Mouse (Mus musculus): ENCODE results near the gene Serpina3g.

Serpina3g gene

DNA sequence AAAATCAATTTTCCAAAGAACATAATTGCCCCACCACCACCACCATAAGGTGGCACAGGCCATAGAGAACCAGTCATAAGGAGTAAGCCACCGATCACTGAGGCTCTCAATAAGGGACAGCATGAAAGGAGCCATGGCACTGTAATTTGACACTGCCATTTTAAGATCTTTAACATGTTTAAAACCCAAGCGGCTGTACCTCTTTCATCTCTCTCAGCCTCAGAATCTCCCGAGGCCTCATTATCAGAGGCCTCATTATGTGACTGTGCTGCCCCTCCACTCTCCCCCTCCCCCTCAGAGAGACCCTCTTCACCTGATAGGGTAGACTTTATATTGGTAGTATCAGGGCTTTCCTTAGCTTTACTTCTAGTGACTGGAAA is 43.0 kb downstream of the Serpina3g start:
- DNase-seq (ENCODE audit: low read depth, low spot score): no peak

DNA sequence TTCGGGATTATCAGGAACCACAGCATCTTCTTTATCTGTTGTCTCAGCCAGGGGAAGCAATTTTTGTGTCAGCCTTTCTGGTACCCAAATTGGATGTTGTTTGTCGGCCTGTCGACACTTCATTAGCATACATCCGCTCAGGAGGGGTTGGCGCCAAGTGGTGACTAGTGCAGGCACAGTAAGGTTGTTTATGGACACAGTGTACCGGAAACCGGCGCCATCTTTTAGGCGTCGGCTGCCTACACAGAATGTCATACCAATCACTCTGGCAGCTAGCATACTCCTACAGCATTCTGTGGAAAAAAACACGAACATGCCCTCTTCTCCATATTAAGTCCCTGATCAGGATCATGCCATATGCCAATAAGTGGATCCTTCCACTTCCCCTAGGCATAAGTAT is 47.3 kb downstream of the Serpina3g start:
- no peak for DNase-seq (ENCODE audit: low read depth, low spot score)

DNA sequence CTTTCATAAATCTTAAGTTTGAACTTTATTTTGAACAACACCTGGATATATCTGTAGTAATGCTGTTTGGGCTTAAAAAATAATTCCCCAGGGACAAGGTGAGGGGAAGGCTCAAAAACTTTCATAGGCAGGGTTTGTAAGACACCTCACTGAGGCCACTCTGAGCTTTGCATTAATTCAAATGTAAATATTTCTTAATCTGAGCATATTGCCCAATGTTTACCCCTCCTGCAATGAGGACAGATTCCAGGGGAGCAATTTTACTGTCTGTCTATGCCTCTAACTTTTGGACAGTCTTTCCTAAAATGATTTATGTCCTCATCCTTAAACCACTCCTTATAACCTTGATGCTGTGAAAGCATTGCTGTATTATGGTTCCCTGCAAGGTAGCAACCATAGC is 52.3 kb downstream of the Serpina3g start:
- no peak for DNase-seq (ENCODE audit: low read depth, low spot score)

DNA sequence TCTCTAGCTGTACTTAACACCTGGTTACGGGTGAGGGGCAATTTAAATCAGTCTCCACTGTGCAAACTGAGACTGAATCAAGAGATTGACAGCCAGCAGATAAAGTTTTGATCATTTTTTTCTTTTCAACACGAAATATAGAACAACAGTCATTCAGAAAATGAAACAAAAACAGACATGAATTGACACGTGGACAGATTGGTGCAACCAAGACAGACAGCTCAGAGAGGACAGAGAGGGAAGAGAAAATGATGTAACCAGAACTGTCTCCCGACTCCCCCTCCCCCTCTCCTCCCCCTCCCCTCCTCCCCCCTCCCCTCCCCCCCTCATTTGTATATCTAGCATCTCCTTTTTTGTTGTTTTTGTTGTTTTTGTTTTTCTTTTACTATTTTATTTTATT is 53.8 kb downstream of the Serpina3g start:
- no peak for DNase-seq (ENCODE audit: low read depth, low spot score)

Data from WW6 (cell line).